Mouse (Mus musculus) gastrocnemius, postnatal 36 days (tissue): ENCODE measurements around the gene Efemp2. TPM values are rescaled to one million over a fixed set of nuclear protein-coding genes. Genes with fewer than 3 reads are reported as not detected.

Experiments
- DNase-seq, 2 experiments: peaks; one replicate each; pipeline ENCODE4 v3.0.0; 2022
- intact Hi-C: fragments of 180-260 bp; cut with DNase I; formaldehyde crosslinking; loops from one replicate; pipeline ENCODE4 v1.15.1; 2025
- total RNA-seq, 2 experiments: library from RNA; stranded (reverse); gene quantifications; 2 replicates each; pipeline ENCODE4 v1.2.3; 2021

Gene Efemp2
- total RNA-seq, 2 experiments from 2014 or later: 5.3 to 6.3 TPM

DNA sequence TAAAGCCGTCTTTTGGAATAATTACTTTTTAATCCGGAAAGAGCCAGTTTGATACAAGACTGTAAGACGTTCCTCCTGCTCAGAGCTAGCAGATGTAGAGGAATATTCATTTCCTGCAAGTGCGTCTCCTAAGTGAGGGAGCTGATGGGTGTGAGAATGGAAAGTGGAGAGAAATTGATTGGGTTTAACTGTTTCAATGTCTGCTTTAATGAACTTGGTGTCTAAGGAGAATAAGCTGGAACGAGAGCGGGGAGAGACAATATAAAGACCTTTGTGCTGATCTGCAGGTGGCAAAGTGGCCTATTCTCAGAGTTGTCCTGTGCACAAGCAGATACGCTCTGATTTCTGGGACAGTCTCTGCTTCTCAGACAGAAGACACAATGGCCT lies 56.4 kb downstream of the Efemp2 start:
- no peak for DNase-seq
- intact Hi-C loops: no loop called here

Other genes starting within 250 kb of the Efemp2 start
- 1 to 10 TPM; 5.0 to 6.3 TPM for gene Pacs1, start 200.8 kb upstream of the Efemp2 start, total RNA-seq
- 10 to 100 TPM; 63.4 to 65.9 TPM for gene Sf3b2, start 178.5 kb upstream of the Efemp2 start, total RNA-seq
- gene Gal3st3, start 175.6 kb upstream of the Efemp2 start, total RNA-seq: under 1 TPM in 1 of 2 experiments, not detected in 1; 0.10 TPM
- not detected for gene Catsper1, start 138.2 kb upstream of the Efemp2 start, total RNA-seq
- gene Cst6, start 124.4 kb upstream of the Efemp2 start, total RNA-seq: 10 to 100 TPM; 26.7 to 28.3 TPM
- 10 to 100 TPM; 12.6 to 13.6 TPM for gene Eif1ad, start 107.2 kb upstream of the Efemp2 start, total RNA-seq
- 100 to 1,000 TPM; 116 to 124 TPM for gene Banf1, start 106.8 kb upstream of the Efemp2 start, total RNA-seq
- 10 to 100 TPM; 34.3 to 38.0 TPM for gene Sart1, start 85.3 kb upstream of the Efemp2 start, total RNA-seq
- gene Tsga10ip, start 71.4 kb upstream of the Efemp2 start, total RNA-seq: under 1 TPM; 0.52 to 0.64 TPM
- gene Drap1, start 49.0 kb upstream of the Efemp2 start, total RNA-seq: 100 to 1,000 TPM; 531 to 582 TPM
- 10 to 100 TPM; 32.7 to 33.6 TPM for gene AI837181, start 48.8 kb upstream of the Efemp2 start, total RNA-seq
- not detected for gene Fosl1, start 26.4 kb upstream of the Efemp2 start, total RNA-seq
- 1 to 10 TPM; 4.7 to 6.0 TPM for gene Ccdc85b, start 16.1 kb upstream of the Efemp2 start, total RNA-seq
- 10 to 100 TPM; 35.2 to 41.5 TPM for gene Fibp, start 13.3 kb upstream of the Efemp2 start, total RNA-seq
- gene Ctsw, start 5.4 kb upstream of the Efemp2 start, total RNA-seq: not detected
- 10 to 100 TPM; 16.1 to 19.8 TPM for gene Mus81, start 14.4 kb downstream of the Efemp2 start, total RNA-seq
- gene Cfl1, start 16.5 kb downstream of the Efemp2 start, total RNA-seq: 10 to 100 TPM; 67.8 to 72.7 TPM
- under 1 TPM; 0.33 to 0.59 TPM for gene 1700020D05Rik, start 29.8 kb downstream of the Efemp2 start, total RNA-seq
- gene Snx32, start 36.6 kb downstream of the Efemp2 start, total RNA-seq: 1 to 10 TPM; 5.2 to 7.8 TPM
- not detected for gene Ovol1, start 86.7 kb downstream of the Efemp2 start, total RNA-seq
- gene Ap5b1, start 94.1 kb downstream of the Efemp2 start, total RNA-seq: 1 to 10 TPM; 1.9 to 2.0 TPM
- 10 to 100 TPM; 35.8 to 38.6 TPM for gene Rnaseh2c, start 127.9 kb downstream of the Efemp2 start, total RNA-seq
- gene Kat5, start 136.3 kb downstream of the Efemp2 start, total RNA-seq: 10 to 100 TPM; 23.3 to 25.4 TPM
- 10 to 100 TPM; 12.4 to 14.9 TPM for gene Rela, start 163.5 kb downstream of the Efemp2 start, total RNA-seq
- gene Sipa1, start 189.8 kb downstream of the Efemp2 start, total RNA-seq: 1 to 10 TPM; 6.9 to 9.5 TPM
- 10 to 100 TPM; 10.8 to 11.3 TPM for gene Map3k11, start 214.8 kb downstream of the Efemp2 start, total RNA-seq
- gene Pcnx3, start 215.0 kb downstream of the Efemp2 start, total RNA-seq: 10 to 100 TPM; 12.2 to 15.2 TPM
- gene Kcnk7, start 230.4 kb downstream of the Efemp2 start, total RNA-seq: not detected